Comparison of ENCODE assay signal across 12 mouse cellular contexts in genomic region chr15:74157320-74157719, GRCm38 (mm10).
DNase-seq lines count a peak whose midpoint lies in the region; ATAC-seq lines count a peak whose summit lies in the region.
"Had no signal": no experiment of that assay in that cellular context is flagged by ENCODE, and none has a peak within 500 bp of the region (broad histone marks: within the 10 kb centered on the region; RNA-seq: fewer than 3 reads in every experiment).

No protein-coding gene starts in this region.

- ATAC-seq in neural tube, embryonic 11.5 days (ENCODE audit: insufficient read depth, low FRiP score, low TSS enrichment), result peak; percentile 50; the same call in 1 of the 2 replicates
- ATAC-seq in hindbrain, embryonic 11.5 days (ENCODE audit: low FRiP score), result peak; percentile 60; the same call in 1 of the 2 replicates
- ATAC-seq in midbrain, embryonic 11.5 days (ENCODE audit: low FRiP score), result no peak
- ATAC-seq in megakaryocyte progenitor cell, adult 5-6 weeks (replicated peaks; ENCODE audit: poor library complexity), result no peak
- ATAC-seq: liver, postnatal 0 days had no signal

- peaks cover 24% of the 10 kb centered on the region for H3K4me1 ChIP-seq in neural tube, embryonic 11.5 days (ENCODE audit: control insufficient read depth, insufficient read depth, low read length)
- peaks cover 18% of the 10 kb centered on the region for H3K4me1 ChIP-seq in hindbrain, embryonic 11.5 days (replicated peaks; ENCODE audit: control insufficient read depth, insufficient read depth, low read length)
- H3K4me1 ChIP-seq in midbrain, embryonic 11.5 days (ENCODE audit: control insufficient read depth, insufficient read depth, low read length), result peaks cover 19% of the 10 kb centered on the region
- H3K4me1 ChIP-seq: megakaryocyte, embryonic 14.5 days had no signal

- no peak overlapping the region for H3K4me3 ChIP-seq in neural tube, embryonic 11.5 days (ENCODE audit: low read depth, low read length)
- no peak overlapping the region for H3K4me3 ChIP-seq in hindbrain, embryonic 11.5 days (ENCODE audit: low read depth, low read length)
- H3K4me3 ChIP-seq in midbrain, embryonic 11.5 days (ENCODE audit: low read depth, low read length), result no peak overlapping the region
- H3K4me3 ChIP-seq: megakaryocyte, embryonic 14.5 days had no signal

- H3K9me3 ChIP-seq in neural tube, embryonic 11.5 days (ENCODE audit: control insufficient read depth, low read length), result no peaks in the 10 kb centered on the region
- H3K9me3 ChIP-seq in hindbrain, embryonic 11.5 days (ENCODE audit: control insufficient read depth, low read length), result no peaks in the 10 kb centered on the region
- H3K9me3 ChIP-seq in midbrain, embryonic 11.5 days (ENCODE audit: control insufficient read depth, low read length), result no peaks in the 10 kb centered on the region

- H3K9ac ChIP-seq in neural tube, embryonic 11.5 days (ENCODE audit: low read length), result no peak overlapping the region
- no peak overlapping the region for H3K9ac ChIP-seq in hindbrain, embryonic 11.5 days (ENCODE audit: low read depth, low read length)
- H3K9ac ChIP-seq in midbrain, embryonic 11.5 days (ENCODE audit: low read length), result no peak overlapping the region
- H3K9ac ChIP-seq: liver, postnatal 0 days had no signal

- H3K36me3 ChIP-seq in neural tube, embryonic 11.5 days (ENCODE audit: control insufficient read depth, insufficient read depth, low read length), result no peaks in the 10 kb centered on the region
- H3K36me3 ChIP-seq in hindbrain, embryonic 11.5 days (ENCODE audit: control insufficient read depth, insufficient read depth, low read length), result no peaks in the 10 kb centered on the region
- H3K36me3 ChIP-seq in midbrain, embryonic 11.5 days (ENCODE audit: control insufficient read depth, insufficient read depth, low read length), result no peaks in the 10 kb centered on the region

- 0 out of 2 replicates have a peak, but pooled peaks cover 7% of the 10 kb centered on the region for H3K27me3 ChIP-seq in neural tube, embryonic 11.5 days (ENCODE audit: control insufficient read depth, insufficient read depth, low read length)
- peaks cover 2% of the 10 kb centered on the region; the same call in 1 of the 2 replicates for H3K27me3 ChIP-seq in hindbrain, embryonic 11.5 days (ENCODE audit: control insufficient read depth, insufficient read depth, low read length)
- no peaks in the 10 kb centered on the region for H3K27me3 ChIP-seq in midbrain, embryonic 11.5 days (ENCODE audit: control insufficient read depth, insufficient read depth, low read length)

- peak overlapping the region; percentile 63; the same call in 1 of the 2 replicates for H3K27ac ChIP-seq in neural tube, embryonic 11.5 days (ENCODE audit: low read depth, low read length)
- peak overlapping the region; percentile 47; the same call in 1 of the 2 replicates for H3K27ac ChIP-seq in hindbrain, embryonic 11.5 days (ENCODE audit: low read depth, low read length)
- H3K27ac ChIP-seq in midbrain, embryonic 11.5 days (ENCODE audit: low read depth, low read length), result peak overlapping the region; percentile 1; the same call in 1 of the 2 replicates

- no peak overlapping the region for H3K4me2 ChIP-seq in neural tube, embryonic 11.5 days (ENCODE audit: low read depth)
- no peak overlapping the region for H3K4me2 ChIP-seq in hindbrain, embryonic 11.5 days (replicated peaks; ENCODE audit: low read depth, low read length)
- H3K4me2 ChIP-seq in midbrain, embryonic 11.5 days, result no peak overlapping the region

- peak; percentile 55 for DNase-seq in neural tube, embryonic 11.5 days (ENCODE audit: low spot score)
- DNase-seq in neural tube, embryonic 10.5 days (ENCODE audit: extremely low spot score, low spot score), result no peak
- peak; percentile 36 for DNase-seq in hindbrain, embryonic 11.5 days (ENCODE audit: low spot score)
- no peak for DNase-seq in midbrain, embryonic 11.5 days (ENCODE audit: low spot score, missing footprints)
- DNase-seq in adrenal gland, postnatal 10 days, result no peak
- no peak for DNase-seq in liver
- DNase-seq: gastrocnemius, postnatal 25 days; kidney, adult 18-20 months; liver, postnatal 0 days; thymus, postnatal 25 days had no signal

- 29% methylated on average over 8 of the region's 8 CpGs for WGBS in neural tube, embryonic 11.5 days
- WGBS in hindbrain, embryonic 11.5 days, result 48% methylated on average over 8 of the region's 8 CpGs
- WGBS in midbrain, embryonic 11.5 days, result 70% methylated on average over 8 of the region's 8 CpGs

Comparison
In these comparisons a context has a peak if more than half of its experiments do, and no peak if none do; other contexts are left out.
1. DNase-seq: peak in neural tube, embryonic 11.5 days (single experiment) and hindbrain, embryonic 11.5 days (single experiment); none in neural tube, embryonic 10.5 days (single experiment), midbrain, embryonic 11.5 days (single experiment), adrenal gland, postnatal 10 days (single experiment) and liver (single experiment).
2. ATAC-seq: peak in neural tube, embryonic 11.5 days (single experiment) and hindbrain, embryonic 11.5 days (single experiment); none in midbrain, embryonic 11.5 days (single experiment) and megakaryocyte progenitor cell, adult 5-6 weeks (single experiment).
3. H3K27ac ChIP-seq: peak in every context shown above with its lines; median percentile 63 in neural tube, embryonic 11.5 days; 47 in hindbrain, embryonic 11.5 days; 1 in midbrain, embryonic 11.5 days.